Mouse (Mus musculus) adrenal gland (tissue): ENCODE measurements around the gene Nutf2.

Source experiments
- intact Hi-C: fragments of 180-260 bp; cut with DNase I; formaldehyde crosslinking; loops from one replicate; pipeline ENCODE4 v1.15.1; 2025
- long read RNA-seq, 2 experiments: library from polyadenylated mRNA; unstranded; transcript quantifications; one replicate each; pipeline ENCODE4 v2.0.0; 2020; ENCODE audit warnings: borderline replicate concordance in 1 of 2; ENCODE audit not compliant: insufficient replicate concordance in 1 of 2

Nutf2 gene
- long read RNA-seq, experiment 1, transcript Nutf2-201 (5 exons, 948 nt) = major isoform, 85 of 90 reads
- long read RNA-seq, experiment 1, partial matches to known transcripts = 3 of 90 reads
- long read RNA-seq, experiment 1, other reads (novel, unspliced or antisense) = 2 of 90 reads
- long read RNA-seq, experiment 2, transcript Nutf2-201 (5 exons, 948 nt) = major isoform, 112 of 120 reads
- long read RNA-seq, experiment 2, partial matches to known transcripts = 1 of 120 reads
- long read RNA-seq, experiment 2, other reads (novel, unspliced or antisense) = 4 of 120 reads

GRCm38 (mm10) chr8:105860143-105860981, at the start of gene Nutf2:
Gene Nutf2 (plus strand): TSS chr8:105860580.
- intact Hi-C loops = loop anchor here (5.0 kb wide), 1 partner anchor 37 kb away; no protein-coding TSS in a partner anchor

DNA sequence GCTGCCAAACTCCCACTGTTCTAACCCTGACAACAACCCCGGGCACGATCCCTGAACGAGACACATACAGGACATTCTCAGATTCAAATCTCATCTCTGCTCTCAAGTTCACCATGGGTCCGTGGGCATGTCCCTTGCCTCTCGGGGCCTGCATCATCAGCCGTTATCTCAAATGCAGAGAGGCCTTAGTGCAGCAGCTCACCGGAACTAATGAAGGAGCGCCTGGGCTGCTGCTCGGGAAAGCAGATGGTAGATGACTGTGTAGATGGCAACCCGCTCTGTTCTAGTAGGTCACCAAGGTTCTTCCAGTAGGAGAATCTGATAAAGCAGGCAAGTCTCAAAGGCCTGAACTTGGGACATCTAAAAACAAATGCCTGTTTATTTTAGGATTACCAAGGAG, 49.3 kb upstream of the Nutf2 start:
- intact Hi-C loops = no loop called here

- intact Hi-C loops = no loop called here
These were observed 48.8 kb upstream of the Nutf2 start for GRCm38 (mm10) chr8:105811543-105811942.

GRCm38 (mm10) chr8:105812511-105812910, 47.9 kb upstream of the Nutf2 start:
- intact Hi-C loops = no loop called here

- intact Hi-C loops = no loop called here
These were observed 47.1 kb upstream of the Nutf2 start for GRCm38 (mm10) chr8:105813241-105813640.

- intact Hi-C loops = no loop called here
These were observed 40.7 kb upstream of the Nutf2 start for GRCm38 (mm10) chr8:105819659-105820058.

DNA sequence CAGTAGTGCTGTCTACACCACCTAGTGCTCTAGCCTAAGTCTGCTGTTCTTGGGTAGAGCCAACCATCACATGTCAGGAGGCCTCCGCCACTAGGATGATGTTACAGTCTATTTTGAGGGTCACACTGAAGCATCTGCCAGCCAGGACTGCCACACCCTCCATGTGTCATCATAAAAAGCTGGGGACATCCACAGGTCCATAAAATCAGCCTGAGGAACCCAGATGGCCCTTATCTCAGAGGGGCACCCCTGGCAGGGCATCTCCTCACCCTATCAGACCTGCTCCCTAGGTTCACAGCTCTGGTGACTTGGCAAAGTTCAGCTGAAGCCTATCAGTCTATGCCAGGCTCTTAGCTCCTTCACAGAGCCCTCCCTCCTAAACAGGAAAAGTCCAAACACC, 39.5 kb upstream of the Nutf2 start:
- intact Hi-C loops = no loop called here

GRCm38 (mm10) chr8:105825506-105825905, 34.9 kb upstream of the Nutf2 start:
- intact Hi-C loops = no loop called here

DNA sequence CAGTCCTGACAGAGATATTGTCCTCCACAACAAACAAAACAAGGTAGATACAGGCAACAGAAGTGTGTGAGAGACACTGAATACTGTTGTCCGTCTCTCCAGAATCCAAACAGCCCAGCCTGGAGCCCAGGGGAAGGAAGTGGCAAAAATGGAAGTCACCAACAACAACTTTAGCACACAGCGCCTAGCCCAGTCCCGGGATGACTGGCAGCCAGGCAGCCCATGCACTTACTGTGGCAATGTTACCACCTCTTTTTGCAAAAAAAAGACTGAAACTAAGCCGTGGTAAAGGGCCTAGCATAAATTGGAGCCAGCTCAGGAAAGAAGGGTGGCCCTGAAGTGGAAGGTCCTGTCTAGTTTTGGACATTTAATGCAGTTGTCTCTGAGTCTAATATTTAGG, 34.0 kb upstream of the Nutf2 start:
- intact Hi-C loops = no loop called here

DNA sequence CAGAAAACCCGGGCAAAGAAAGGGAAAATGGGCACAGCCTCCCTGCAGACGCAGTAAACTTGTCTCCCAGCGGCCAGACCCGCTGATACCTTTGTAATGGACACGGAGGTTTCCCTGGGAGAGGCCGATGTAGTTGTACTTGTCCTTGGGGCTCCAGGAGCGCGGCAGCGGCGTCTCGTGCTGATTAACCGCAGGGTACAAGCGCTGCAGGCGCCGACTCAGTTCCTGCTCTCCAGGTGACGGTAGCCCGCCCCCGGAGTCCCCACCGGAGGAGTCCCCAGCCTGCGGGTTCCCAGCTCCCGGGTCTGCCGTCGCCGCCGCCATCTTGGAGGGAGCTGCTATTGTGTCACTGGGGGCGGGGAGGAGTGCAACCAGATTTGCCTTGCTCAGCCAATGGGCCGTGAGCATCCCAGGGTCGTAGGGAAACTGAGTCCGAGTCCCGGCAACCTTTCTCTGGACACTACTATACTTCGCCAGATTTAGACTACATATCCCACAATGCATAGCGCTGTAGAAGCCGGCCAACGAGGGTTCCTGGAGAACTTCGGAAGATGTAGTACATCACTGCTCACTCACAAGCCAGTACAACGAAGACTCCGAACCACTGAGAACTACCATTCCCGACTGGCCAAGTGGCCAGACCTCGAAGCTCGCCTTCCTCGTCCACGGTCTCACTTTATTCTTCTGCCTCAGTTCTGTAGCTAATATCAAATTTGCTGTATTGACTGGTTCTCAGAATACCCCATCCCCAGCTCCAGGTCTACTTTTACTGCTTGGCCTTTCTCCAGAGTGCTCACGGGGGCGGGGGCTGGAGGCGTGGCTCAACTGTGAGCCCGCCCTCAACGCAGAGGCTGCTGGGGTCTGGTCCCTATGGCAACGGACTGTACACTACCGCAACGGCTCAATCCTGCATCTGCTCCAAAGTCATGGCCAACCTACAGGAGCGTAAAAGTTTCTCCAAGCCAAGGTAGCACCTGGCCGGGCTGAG, 33.2 kb upstream of the Nutf2 start, which contains the start of the genes Ranbp10 and Tsnaxip1:
TSS of gene Ranbp10 (minus strand) at position 490 of the 988 bp plus-strand sequence.
TSS of gene Tsnaxip1 (plus strand) at position 871 of the 988 bp plus-strand sequence.
- intact Hi-C loops = no loop called here

GRCm38 (mm10) chr8:105833740-105834139, 26.6 kb upstream of the Nutf2 start:
- intact Hi-C loops = loop anchor here (10.0 kb wide), 1 partner anchor 191 kb away; no protein-coding TSS in a partner anchor

GRCm38 (mm10) chr8:105835318-105835717, 25.1 kb upstream of the Nutf2 start:
- intact Hi-C loops = loop anchor here (5.0 to 10.0 kb wide), 2 partner anchors 97 to 189 kb away; partner anchors contain the start of gene Ctrl

DNA sequence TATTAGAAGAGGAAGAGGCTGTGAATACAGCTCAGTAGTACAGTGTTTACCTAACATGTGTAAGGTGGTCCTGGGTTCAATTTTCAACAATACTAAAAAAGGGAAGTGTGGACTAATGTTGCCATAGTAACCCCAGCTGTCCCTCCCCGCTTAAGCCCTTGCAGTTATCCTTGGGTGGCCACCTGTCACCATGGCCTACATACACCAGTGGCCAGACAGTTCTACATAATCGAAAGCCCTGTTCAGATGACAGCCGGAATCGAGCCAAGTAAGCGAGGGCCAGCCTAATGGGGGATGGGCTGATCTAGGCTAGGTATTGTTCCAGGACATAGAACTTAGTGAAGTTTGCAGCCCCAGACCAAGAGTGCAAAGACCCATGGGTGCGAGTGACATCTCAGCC, 23.4 kb upstream of the Nutf2 start:
- intact Hi-C loops = loop anchor here (5.0 to 10.0 kb wide), 2 partner anchors 95 to 188 kb away; partner anchors contain the start of gene Ctrl

- intact Hi-C loops = loop anchor here (5.0 to 10.0 kb wide), 2 partner anchors 93 to 186 kb away; partner anchors contain the start of gene Ctrl
These were observed 21.2 kb upstream of the Nutf2 start for GRCm38 (mm10) chr8:105839209-105839608.

DNA sequence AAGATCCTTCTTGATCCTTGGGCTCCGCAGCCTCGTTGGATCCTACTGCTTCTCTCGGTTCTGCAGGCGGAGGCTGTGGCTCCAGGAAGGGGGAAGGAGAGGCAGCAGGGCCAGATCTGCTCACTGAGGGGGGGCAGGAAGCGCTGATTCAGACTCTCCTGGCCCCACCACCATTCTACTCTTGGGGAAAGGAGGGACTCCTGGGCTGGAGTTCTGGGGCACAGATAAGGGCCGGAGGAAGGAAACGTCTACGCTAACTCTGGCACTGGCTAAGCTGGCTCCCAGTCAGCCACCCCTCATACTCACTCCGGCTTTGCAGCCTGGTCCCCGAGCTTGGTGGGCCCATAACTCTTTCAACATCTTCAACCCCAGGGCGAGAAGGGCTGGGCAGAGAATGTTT, 13.7 kb upstream of the Nutf2 start:
- intact Hi-C loops = no loop called here

DNA sequence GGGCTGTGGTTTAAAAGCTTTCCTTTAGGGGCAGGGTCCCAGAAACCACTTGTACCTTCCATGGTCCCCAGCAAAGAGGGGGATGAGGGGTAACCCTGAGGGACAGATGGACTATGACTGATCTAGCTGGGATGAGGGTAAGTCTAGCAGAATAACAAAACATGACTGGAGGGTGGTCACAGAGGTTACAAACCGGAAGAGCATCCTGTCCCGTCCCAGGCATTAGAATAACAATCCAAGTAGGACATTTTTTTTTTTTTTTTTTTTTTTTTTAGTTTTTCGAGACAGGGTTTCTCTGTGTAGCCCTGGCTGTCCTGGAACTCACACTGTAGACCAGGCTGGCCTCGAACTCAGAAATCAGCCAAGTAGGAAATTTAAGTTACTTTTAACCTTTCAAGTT, 10.4 kb upstream of the Nutf2 start:
- intact Hi-C loops = no loop called here

- intact Hi-C loops = no loop called here
These were observed 9.8 kb upstream of the Nutf2 start for GRCm38 (mm10) chr8:105850611-105851010.

- intact Hi-C loops = no loop called here
These were observed 8.7 kb upstream of the Nutf2 start for GRCm38 (mm10) chr8:105851651-105852143.

GRCm38 (mm10) chr8:105852146-105852729, 8.1 kb upstream of the Nutf2 start:
- intact Hi-C loops = no loop called here

GRCm38 (mm10) chr8:105853178-105853577, 7.2 kb upstream of the Nutf2 start, which contains the start of gene Cenpt:
Gene Cenpt (minus strand): TSS chr8:105853278.
- intact Hi-C loops = no loop called here
